Mouse (Mus musculus) olfactory bulb, adult 2 months (tissue): ENCODE measurements around the gene Myl4.

Experiments used
- CTCF ChIP-seq: fragments of 200-500 bp; IDR thresholded peaks from 2 replicates; pipeline ENCODE4 v1.5.1; 2012; ENCODE audit warnings: low read depth, mild to moderate bottlenecking, low read length, moderate library complexity; ENCODE audit not compliant: insufficient read depth
- POLR2A ChIP-seq: fragments of 200-500 bp; IDR thresholded peaks from 2 replicates; pipeline ENCODE4 v1.6.1; 2012; ENCODE audit warnings: mild to moderate bottlenecking, low read depth, low read length, moderate library complexity; ENCODE audit not compliant: insufficient read depth

- TF ChIP-seq CTCF (no peak), POLR2A (no peak)
Observed at GRCm38 (mm10) chr11:104631306-104631705, 80.8 kb downstream of the Myl4 start.
